Mouse (Mus musculus): Measurements from ENCODE around the gene Pold3. TPM values are rescaled to one million over a fixed set of nuclear protein-coding genes. Genes with fewer than 3 reads are reported as not detected.

Pold3 gene
- polyA plus RNA-seq, 1 experiment from 2014 or later, result 51.6 TPM

GRCm38 (mm10) chr7:100051904-100052303 lies 69.5 kb downstream of the Pold3 start:
- H3K27ac ChIP-seq (ENCODE audit: low read length), result no peak overlapping the region
- 63% methylated on average over 4 of the region's 4 CpGs for WGBS
- ATAC-seq, result no peak

GRCm38 (mm10) chr7:100046486-100046885 lies 74.9 kb downstream of the Pold3 start:
- ATAC-seq, result no peak
- Histone ChIP-seq H3K4me2 (ENCODE audit: low read length) (no peak overlapping the region), H3K4me3 (ENCODE audit: low read depth, low read length) (no peak overlapping the region), H3K4me1 (ENCODE audit: control insufficient read depth, insufficient read depth, low read length) (no peaks in the 10 kb centered on the region; the same call in 1 of the 2 replicates), H3K36me3 (ENCODE audit: control insufficient read depth, insufficient read depth, low read length) (no peaks in the 10 kb centered on the region), H3K9me3 (replicated peaks; ENCODE audit: control insufficient read depth, low read length, poor library complexity, severe bottlenecking) (no peaks in the 10 kb centered on the region), H3K27ac (ENCODE audit: low read length) (no peak overlapping the region), H3K9ac (ENCODE audit: low read depth, low read length) (no peak overlapping the region), H3K27me3 (ENCODE audit: control insufficient read depth, insufficient read depth, low read depth, low read length) (peaks cover 5% of the 10 kb centered on the region)
- 66% methylated on average over 2 of the region's 2 CpGs for WGBS

More at GRCm38 (mm10) chr7:100051904-100052303, 69.5 kb downstream of the Pold3 start:
- no peaks in the 10 kb centered on the region for H3K36me3 ChIP-seq (ENCODE audit: control insufficient read depth, insufficient read depth, low read length)
- no peaks in the 10 kb centered on the region for H3K27me3 ChIP-seq (ENCODE audit: control insufficient read depth, insufficient read depth, low read depth, low read length)
- H3K9ac ChIP-seq (ENCODE audit: low read depth, low read length), result no peak overlapping the region
- no peaks in the 10 kb centered on the region; the same call in 1 of the 2 replicates for H3K4me1 ChIP-seq (ENCODE audit: control insufficient read depth, insufficient read depth, low read length)
- no peaks in the 10 kb centered on the region for H3K9me3 ChIP-seq (replicated peaks; ENCODE audit: control insufficient read depth, low read length, poor library complexity, severe bottlenecking)
- H3K4me2 ChIP-seq (ENCODE audit: low read length), result no peak overlapping the region
- no peak overlapping the region for H3K4me3 ChIP-seq (ENCODE audit: low read depth, low read length)

- WGBS, result 50% methylated on average over 4 of the region's 4 CpGs
- Histone ChIP-seq H3K36me3 (ENCODE audit: control insufficient read depth, insufficient read depth, low read length) (no peaks in the 10 kb centered on the region), H3K4me1 (ENCODE audit: control insufficient read depth, insufficient read depth, low read length) (no peaks in the 10 kb centered on the region), H3K9ac (ENCODE audit: low read depth, low read length) (no peak overlapping the region), H3K4me3 (ENCODE audit: low read depth, low read length) (no peak overlapping the region), H3K27ac (ENCODE audit: low read length) (no peak overlapping the region), H3K4me2 (ENCODE audit: low read length) (no peak overlapping the region), H3K9me3 (replicated peaks; ENCODE audit: control insufficient read depth, low read length, poor library complexity, severe bottlenecking) (no peaks in the 10 kb centered on the region), H3K27me3 (ENCODE audit: control insufficient read depth, insufficient read depth, low read depth, low read length) (peaks cover 5% of the 10 kb centered on the region)
- ATAC-seq, result no peak
Observed at GRCm38 (mm10) chr7:100043605-100044031, 77.7 kb downstream of the Pold3 start.

- Histone ChIP-seq H3K27me3 (ENCODE audit: control insufficient read depth, insufficient read depth, low read depth, low read length) (peaks cover 5% of the 10 kb centered on the region), H3K4me1 (ENCODE audit: control insufficient read depth, insufficient read depth, low read length) (no peaks in the 10 kb centered on the region), H3K9ac (ENCODE audit: low read depth, low read length) (no peak overlapping the region), H3K27ac (ENCODE audit: low read length) (no peak overlapping the region), H3K36me3 (ENCODE audit: control insufficient read depth, insufficient read depth, low read length) (no peaks in the 10 kb centered on the region), H3K4me3 (ENCODE audit: low read depth, low read length) (no peak overlapping the region), H3K4me2 (ENCODE audit: low read length) (no peak overlapping the region), H3K9me3 (replicated peaks; ENCODE audit: control insufficient read depth, low read length, poor library complexity, severe bottlenecking) (no peaks in the 10 kb centered on the region)
- no peak for ATAC-seq
- WGBS, result 91% methylated on average over 5 of the region's 5 CpGs
Observed at GRCm38 (mm10) chr7:100043096-100043495, 78.3 kb downstream of the Pold3 start.

- no peak overlapping the region for H3K4me2 ChIP-seq (ENCODE audit: low read length)
- no peak overlapping the region for H3K4me3 ChIP-seq (ENCODE audit: low read depth, low read length)
- no peaks in the 10 kb centered on the region for H3K36me3 ChIP-seq (ENCODE audit: control insufficient read depth, insufficient read depth, low read length)
- no peak for ATAC-seq
- H3K27me3 ChIP-seq (ENCODE audit: control insufficient read depth, insufficient read depth, low read depth, low read length), result peaks cover 5% of the 10 kb centered on the region
- no peaks in the 10 kb centered on the region for H3K9me3 ChIP-seq (replicated peaks; ENCODE audit: control insufficient read depth, low read length, poor library complexity, severe bottlenecking)
- H3K4me1 ChIP-seq (ENCODE audit: control insufficient read depth, insufficient read depth, low read length), result no peaks in the 10 kb centered on the region
- WGBS, result 13% methylated on average over 31 of the region's 31 CpGs
- H3K27ac ChIP-seq (ENCODE audit: low read length), result no peak overlapping the region
- H3K9ac ChIP-seq (ENCODE audit: low read depth, low read length), result no peak overlapping the region
Observed at GRCm38 (mm10) chr7:100042120-100042519, 79.2 kb downstream of the Pold3 start.

GRCm38 (mm10) chr7:100036495-100036894 lies 84.9 kb downstream of the Pold3 start:
- Histone ChIP-seq H3K9ac (ENCODE audit: low read depth, low read length) (no peak overlapping the region), H3K9me3 (replicated peaks; ENCODE audit: control insufficient read depth, low read length, poor library complexity, severe bottlenecking) (no peaks in the 10 kb centered on the region), H3K4me1 (ENCODE audit: control insufficient read depth, insufficient read depth, low read length) (no peaks in the 10 kb centered on the region), H3K4me3 (ENCODE audit: low read depth, low read length) (no peak overlapping the region), H3K36me3 (ENCODE audit: control insufficient read depth, insufficient read depth, low read length) (no peaks in the 10 kb centered on the region), H3K4me2 (ENCODE audit: low read length) (no peak overlapping the region), H3K27ac (ENCODE audit: low read length) (no peak overlapping the region), H3K27me3 (ENCODE audit: control insufficient read depth, insufficient read depth, low read depth, low read length) (no peaks in the 10 kb centered on the region)
- no peak for ATAC-seq
- WGBS, result 72% methylated on average over 3 of the region's 3 CpGs

GRCm38 (mm10) chr7:100036050-100036449 lies 85.3 kb downstream of the Pold3 start:
- no peaks in the 10 kb centered on the region for H3K4me1 ChIP-seq (ENCODE audit: control insufficient read depth, insufficient read depth, low read length)
- no peak overlapping the region for H3K4me3 ChIP-seq (ENCODE audit: low read depth, low read length)
- H3K36me3 ChIP-seq (ENCODE audit: control insufficient read depth, insufficient read depth, low read length), result no peaks in the 10 kb centered on the region
- no peaks in the 10 kb centered on the region for H3K9me3 ChIP-seq (replicated peaks; ENCODE audit: control insufficient read depth, low read length, poor library complexity, severe bottlenecking)
- WGBS, result 68% methylated on average over 7 of the region's 7 CpGs
- H3K9ac ChIP-seq (ENCODE audit: low read depth, low read length), result no peak overlapping the region
- no peaks in the 10 kb centered on the region for H3K27me3 ChIP-seq (ENCODE audit: control insufficient read depth, insufficient read depth, low read depth, low read length)
- no peak for ATAC-seq
- H3K27ac ChIP-seq (ENCODE audit: low read length), result no peak overlapping the region
- no peak overlapping the region for H3K4me2 ChIP-seq (ENCODE audit: low read length)

GRCm38 (mm10) chr7:100034815-100035463 lies 86.4 kb downstream of the Pold3 start:
- no peak for ATAC-seq
- H3K4me1 ChIP-seq (ENCODE audit: control insufficient read depth, insufficient read depth, low read length), result no peaks in the 10 kb centered on the region
- H3K4me3 ChIP-seq (ENCODE audit: low read depth, low read length), result no peak overlapping the region
- H3K36me3 ChIP-seq (ENCODE audit: control insufficient read depth, insufficient read depth, low read length), result no peaks in the 10 kb centered on the region
- H3K4me2 ChIP-seq (ENCODE audit: low read length), result no peak overlapping the region
- H3K27me3 ChIP-seq (ENCODE audit: control insufficient read depth, insufficient read depth, low read depth, low read length), result no peaks in the 10 kb centered on the region
- 91% methylated on average over 11 of the region's 11 CpGs for WGBS
- no peak overlapping the region for H3K9ac ChIP-seq (ENCODE audit: low read depth, low read length)
- no peak overlapping the region for H3K27ac ChIP-seq (ENCODE audit: low read length)
- H3K9me3 ChIP-seq (replicated peaks; ENCODE audit: control insufficient read depth, low read length, poor library complexity, severe bottlenecking), result no peaks in the 10 kb centered on the region

- WGBS, result 67% methylated on average over 5 of the region's 5 CpGs
- no peak for ATAC-seq
- Histone ChIP-seq H3K36me3 (ENCODE audit: control insufficient read depth, insufficient read depth, low read length) (no peaks in the 10 kb centered on the region), H3K9me3 (replicated peaks; ENCODE audit: control insufficient read depth, low read length, poor library complexity, severe bottlenecking) (no peaks in the 10 kb centered on the region), H3K27ac (ENCODE audit: low read length) (no peak overlapping the region), H3K4me2 (ENCODE audit: low read length) (no peak overlapping the region), H3K27me3 (ENCODE audit: control insufficient read depth, insufficient read depth, low read depth, low read length) (no peaks in the 10 kb centered on the region), H3K4me1 (ENCODE audit: control insufficient read depth, insufficient read depth, low read length) (no peaks in the 10 kb centered on the region), H3K9ac (ENCODE audit: low read depth, low read length) (no peak overlapping the region), H3K4me3 (ENCODE audit: low read depth, low read length) (no peak overlapping the region)
Observed at GRCm38 (mm10) chr7:100033672-100034071, 87.7 kb downstream of the Pold3 start.

Data from midbrain, embryonic 16.5 days (tissue).